Mouse (Mus musculus) testis, postnatal 10 days (tissue): ENCODE data around the gene Nup85.
A peak's percentile ranks its signal among the peaks of the same experiment; 100 is the strongest.
"Not testable (repeated sequence)": the region's sequence is repeated elsewhere in the genome, so short reads cannot be mapped to it uniquely, and the experiment has no call there.

ENCODE experiments used
- DNase-seq: peaks from one replicate; pipeline ENCODE4 v3.0.0; 2021; ENCODE audit warnings: low spot score

The Nup85 gene

GRCm38 (mm10) chr11:115564064-115564809, at the start of gene Nup85:
Nup85 (plus strand) TSS chr11:115564434.
- peak; percentile 98 for DNase-seq

DNA sequence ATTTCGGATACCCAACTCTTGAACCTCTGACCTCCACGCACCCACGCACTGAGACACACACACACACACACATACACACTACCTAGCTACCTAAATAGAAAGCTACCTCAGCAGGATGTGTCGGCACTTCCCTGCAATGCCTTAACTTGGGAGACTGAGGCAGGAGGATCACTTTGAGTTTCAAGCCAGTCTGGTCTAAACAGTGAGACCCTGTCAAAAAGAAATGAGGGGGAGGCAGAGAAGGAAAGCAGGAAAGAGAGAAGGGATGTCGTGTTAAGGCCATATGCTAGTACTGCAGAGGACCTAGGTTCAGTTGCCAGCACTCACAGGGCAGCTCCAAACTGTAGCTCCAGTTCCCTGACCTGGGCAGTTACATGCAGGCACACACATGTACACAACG, 49.2 kb upstream of the Nup85 start:
- DNase-seq = no peak

DNA sequence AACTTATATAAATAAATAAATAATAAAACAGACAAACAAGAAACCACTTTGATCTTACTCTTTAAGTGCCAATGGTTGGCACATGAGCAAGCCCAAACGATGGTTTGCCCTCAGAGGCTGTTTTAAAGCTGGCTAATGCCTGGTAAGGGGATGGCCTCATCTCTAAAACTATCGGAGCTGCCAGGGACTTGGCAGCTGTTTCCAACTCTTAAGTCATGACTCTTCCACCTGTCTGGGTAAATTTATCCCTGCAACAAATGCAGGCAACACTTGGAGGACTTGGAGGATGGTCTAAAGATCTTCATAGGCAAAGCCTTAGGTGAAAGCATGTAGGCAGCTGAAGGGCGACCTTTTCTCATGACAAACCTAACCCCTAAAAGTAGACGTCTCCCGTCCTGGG, 47.3 kb upstream of the Nup85 start:
- DNase-seq = no peak

DNA sequence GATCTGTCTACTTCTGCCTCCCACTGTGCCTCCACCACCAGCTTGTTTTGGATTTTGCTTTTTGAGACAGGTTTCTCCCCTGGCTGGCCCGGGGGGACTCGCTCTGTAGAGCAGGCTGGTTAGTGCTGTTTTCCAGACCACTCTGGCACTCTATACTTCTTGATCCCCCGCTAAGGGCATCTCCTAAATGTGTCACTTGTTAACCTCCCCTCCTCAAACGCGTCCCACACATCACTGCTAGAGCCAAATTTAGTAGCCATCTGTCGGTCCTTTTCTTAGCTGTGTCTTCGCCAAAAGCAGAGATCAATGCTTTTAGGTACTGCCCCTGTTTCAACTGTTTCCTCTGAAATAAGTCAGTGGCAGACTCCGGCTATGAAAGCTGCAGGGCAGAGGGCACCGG, 45.5 kb upstream of the Nup85 start:
- DNase-seq = no peak

- DNase-seq = no peak
These were observed 44.7 kb upstream of the Nup85 start for GRCm38 (mm10) chr11:115519581-115519980.

DNA sequence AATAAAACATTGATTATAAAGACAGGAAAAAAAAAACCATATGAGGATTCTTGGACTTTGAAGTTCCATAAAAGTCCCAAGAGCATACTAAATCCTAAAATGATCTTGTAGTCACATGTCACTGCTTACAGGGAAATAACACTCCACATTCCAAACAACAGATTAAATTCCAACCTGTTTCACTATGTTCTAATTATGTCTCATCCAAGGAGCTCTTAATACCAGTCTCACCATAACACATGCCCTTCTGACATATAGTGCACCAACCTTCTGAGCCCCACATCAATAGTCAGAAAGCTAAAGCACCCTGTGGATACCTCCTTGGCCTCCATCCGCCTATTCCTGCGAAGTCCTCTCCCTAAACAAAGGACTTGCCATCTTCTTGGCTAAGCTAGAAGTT, 44.0 kb upstream of the Nup85 start:
- no peak for DNase-seq

GRCm38 (mm10) chr11:115521080-115521479, 43.2 kb upstream of the Nup85 start:
- no peak for DNase-seq

GRCm38 (mm10) chr11:115522238-115522637, 42.0 kb upstream of the Nup85 start:
- DNase-seq = no peak

- no peak for DNase-seq
These were observed 41.5 kb upstream of the Nup85 start for GRCm38 (mm10) chr11:115522703-115523102.

GRCm38 (mm10) chr11:115526446-115526845, 37.8 kb upstream of the Nup85 start:
- not testable (repeated sequence) for DNase-seq

DNA sequence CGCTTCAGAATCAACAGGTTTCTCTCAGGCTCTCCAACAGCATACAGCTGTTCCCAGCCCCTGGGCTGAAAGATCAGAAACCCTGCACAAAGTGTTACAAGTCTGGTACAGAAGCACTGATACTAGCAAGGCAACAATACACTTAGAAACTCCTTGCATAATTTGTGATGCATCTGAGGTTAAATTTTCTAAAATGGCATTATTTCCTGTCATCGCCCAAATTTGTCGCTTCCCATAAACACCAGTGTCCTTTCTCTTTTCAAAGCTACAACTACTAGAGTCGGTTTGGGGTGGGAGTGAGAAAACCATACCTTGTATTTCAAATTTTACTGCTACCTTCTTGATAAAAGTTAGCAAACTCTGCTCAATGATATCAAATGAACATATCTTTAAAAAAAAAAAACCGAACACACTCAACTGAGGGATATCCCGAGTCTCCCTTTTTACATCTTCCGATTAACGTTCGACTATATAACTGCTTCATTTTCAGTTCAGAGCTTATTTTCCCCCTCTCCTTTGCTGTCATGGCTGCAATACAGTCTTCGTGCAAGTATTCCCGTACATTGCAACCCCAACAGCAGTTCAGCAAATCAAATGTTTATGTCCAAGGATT, 29.4 kb upstream of the Nup85 start:
- peak; percentile 41 for DNase-seq

DNA sequence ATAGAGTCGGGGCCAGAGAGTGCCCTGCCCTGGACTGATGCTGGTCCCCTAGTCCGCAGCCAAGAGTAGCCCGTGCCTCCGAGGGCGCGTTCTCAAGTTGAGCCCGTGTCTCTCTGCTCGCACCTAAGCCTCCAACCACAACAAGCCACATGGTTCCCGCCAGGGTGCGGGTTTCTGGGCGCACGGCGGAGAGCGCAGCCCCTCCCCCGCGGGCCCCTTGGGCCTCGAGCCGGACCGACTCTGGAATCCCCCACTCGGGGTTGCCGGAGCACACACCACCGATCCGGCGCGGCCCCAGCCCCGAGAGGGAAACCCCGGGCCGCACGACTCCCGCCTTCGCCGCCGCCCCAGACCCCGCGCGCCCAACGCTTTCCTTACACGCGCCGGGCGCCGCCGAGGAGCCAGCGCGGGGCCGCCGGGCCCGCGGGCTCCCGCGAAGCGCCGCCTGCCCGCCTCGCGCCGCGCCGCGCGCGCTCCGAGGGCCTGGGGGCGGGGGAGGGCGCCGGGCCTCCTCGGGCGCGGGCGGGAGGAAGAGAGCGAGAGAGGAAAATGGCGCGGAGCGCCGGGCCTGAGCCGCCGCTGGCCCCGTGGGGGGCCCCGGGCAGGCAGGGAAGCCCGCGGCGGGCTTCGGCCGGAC, 28.7 kb upstream of the Nup85 start:
- peak; percentile 82 for DNase-seq

DNA sequence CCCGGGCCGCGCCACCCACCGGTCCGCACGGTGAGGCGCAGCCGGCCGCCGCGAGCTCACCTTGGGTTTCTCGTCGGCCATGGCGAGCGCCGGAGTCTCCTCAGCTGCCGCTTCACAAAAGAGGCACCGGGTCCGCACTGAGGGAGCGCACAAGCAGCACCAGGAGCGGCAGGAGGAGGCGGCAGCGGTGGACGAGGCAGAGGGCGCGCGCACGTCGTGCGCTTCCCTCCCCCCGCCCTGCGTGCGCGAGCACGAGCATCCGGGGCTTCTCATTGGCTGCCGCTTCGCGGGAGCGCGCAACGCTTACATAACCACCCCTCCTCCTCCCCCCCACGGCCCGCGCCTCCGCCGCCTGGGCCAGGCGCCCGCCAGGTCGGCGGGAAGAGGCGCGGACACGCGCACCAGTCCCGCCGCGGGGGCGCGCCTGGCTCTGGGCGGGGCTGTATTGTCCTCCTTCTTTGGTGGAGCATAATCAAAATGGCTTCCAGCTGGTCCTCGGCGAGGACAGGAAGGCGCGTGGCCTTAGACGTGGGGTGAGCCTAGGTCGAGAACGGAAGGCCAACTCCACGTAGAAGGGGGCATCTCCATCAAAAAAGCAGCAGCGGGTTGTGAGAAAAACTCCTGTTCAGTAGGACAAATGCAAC, 28.1 kb upstream of the Nup85 start, which contains the start of gene Sumo2:
Sumo2 (minus strand) TSS at position 239 of the 644 bp plus-strand sequence.
- DNase-seq = peak; percentile 99

DNA sequence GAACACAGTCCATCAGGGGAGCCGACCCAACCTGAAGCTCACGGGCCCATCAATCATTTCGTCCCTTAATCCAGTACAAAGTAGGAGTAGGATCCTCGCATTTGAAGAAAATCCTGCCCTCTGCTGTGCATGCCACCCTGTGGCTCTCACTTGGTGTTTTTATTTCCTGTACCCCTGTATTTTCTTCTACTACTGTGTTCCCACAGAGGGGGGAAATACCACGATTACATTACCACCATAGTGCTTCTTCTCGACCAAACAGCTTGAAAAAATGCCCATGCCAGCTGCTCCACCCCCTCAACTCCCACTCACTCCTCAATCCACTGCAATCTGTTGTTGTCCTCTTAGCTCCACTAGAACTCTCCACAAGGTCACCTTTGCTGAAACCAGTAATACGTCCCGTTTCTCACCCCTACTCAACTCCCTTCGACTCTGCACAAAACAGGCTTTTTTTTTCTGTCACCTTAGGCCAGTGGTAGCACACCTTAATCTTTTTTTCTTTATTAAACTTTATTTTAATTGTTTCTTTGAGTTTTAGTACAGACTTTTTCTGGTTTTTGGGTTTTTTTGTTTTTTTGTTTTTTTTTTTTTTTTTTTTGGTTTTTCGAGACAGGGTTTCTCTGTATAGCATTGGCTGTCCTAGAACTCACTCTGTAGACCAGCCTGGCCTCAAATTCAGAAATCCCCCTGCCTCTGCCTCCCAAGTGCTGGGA, 27.2 kb upstream of the Nup85 start:
- peak; percentile 44 for DNase-seq

GRCm38 (mm10) chr11:115538045-115538444, 26.2 kb upstream of the Nup85 start:
- no peak for DNase-seq

DNA sequence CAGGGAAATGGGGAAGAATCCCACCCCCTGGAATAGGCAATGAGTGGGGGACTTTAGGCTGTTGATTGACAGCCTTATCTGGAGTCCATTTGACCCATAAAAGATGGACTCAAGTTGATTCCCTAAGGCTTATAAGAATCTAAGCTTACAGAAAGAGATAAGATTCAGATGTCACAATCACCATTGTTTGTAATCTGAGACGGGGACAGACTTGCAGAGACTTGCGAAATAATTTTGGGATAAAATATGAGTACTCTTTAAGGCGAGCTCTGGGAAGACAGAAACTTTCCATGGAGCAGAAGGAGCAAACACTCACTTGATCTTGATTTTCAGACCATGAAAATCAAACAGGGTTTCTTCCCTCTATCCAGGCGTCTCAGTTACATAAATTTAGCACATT, 20.7 kb upstream of the Nup85 start:
- DNase-seq = no peak

- no peak for DNase-seq
These were observed 11.5 kb upstream of the Nup85 start for GRCm38 (mm10) chr11:115552783-115553182.

DNA sequence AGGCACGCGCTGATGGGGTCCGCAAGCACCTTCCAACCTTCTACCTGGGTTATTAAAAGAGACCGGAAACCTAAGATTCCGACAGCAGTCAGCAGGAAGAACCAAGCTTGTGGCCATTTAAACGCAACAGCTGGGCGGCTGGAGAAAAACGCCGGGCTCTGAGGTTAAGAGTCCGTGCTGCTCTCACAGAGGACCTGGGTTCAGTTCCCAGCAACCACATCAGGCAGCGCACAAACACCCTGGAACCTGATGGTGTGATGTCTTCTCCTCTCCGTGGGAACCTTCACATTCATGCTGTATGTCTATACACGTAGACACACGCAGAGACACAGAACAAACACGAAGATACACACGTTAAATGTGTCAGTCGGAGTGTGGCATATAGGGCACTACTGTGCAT, 8.5 kb upstream of the Nup85 start:
- no peak for DNase-seq

GRCm38 (mm10) chr11:115563406-115563805, 828 bp upstream of the Nup85 start:
- no peak for DNase-seq

GRCm38 (mm10) chr11:115564961-115565360, 727 bp downstream of the Nup85 start:
- DNase-seq = no peak

- DNase-seq = peak; percentile 30
These were observed 14.8 kb downstream of the Nup85 start for GRCm38 (mm10) chr11:115579080-115579479.
